Mouse (Mus musculus) cortical plate, adult 2 months (tissue): ENCODE data around the gene Praf2.

Experiments
- CTCF ChIP-seq: fragments of 200-500 bp; IDR thresholded peaks from 2 replicates; pipeline ENCODE4 v1.5.1; 2011; ENCODE audit warnings: mild to moderate bottlenecking, control low read depth, low read length; ENCODE audit not compliant: insufficient read depth; ENCODE audit errors: extremely low read depth
- POLR2A ChIP-seq: fragments of 200-500 bp; IDR thresholded peaks from 2 replicates; pipeline ENCODE4 v1.6.1; 2011; ENCODE audit warnings: mild to moderate bottlenecking, low read length, control low read depth; ENCODE audit not compliant: insufficient read depth; ENCODE audit errors: extremely low read depth

- TF ChIP-seq CTCF (no peak), POLR2A (no peak)
These were observed 37.0 kb downstream of the Praf2 start for GRCm38 (mm10) chrX:7765281-7765670.
